Mouse (Mus musculus) left cerebral cortex, adult 9 months (tissue): ENCODE measurements at regions not wholly inside any gene's neighbourhood (a gene's known extent, or its start where the extent isn't known, plus 50 kb on each side); places are given as distances from the start of the nearest gene placed in this dataset.

Experiments used
- DNase-seq, 2 experiments: peaks; one replicate each; pipeline ENCODE4 v3.0.0; 2022; ENCODE audit warnings: low spot score in 2 of 2

DNA sequence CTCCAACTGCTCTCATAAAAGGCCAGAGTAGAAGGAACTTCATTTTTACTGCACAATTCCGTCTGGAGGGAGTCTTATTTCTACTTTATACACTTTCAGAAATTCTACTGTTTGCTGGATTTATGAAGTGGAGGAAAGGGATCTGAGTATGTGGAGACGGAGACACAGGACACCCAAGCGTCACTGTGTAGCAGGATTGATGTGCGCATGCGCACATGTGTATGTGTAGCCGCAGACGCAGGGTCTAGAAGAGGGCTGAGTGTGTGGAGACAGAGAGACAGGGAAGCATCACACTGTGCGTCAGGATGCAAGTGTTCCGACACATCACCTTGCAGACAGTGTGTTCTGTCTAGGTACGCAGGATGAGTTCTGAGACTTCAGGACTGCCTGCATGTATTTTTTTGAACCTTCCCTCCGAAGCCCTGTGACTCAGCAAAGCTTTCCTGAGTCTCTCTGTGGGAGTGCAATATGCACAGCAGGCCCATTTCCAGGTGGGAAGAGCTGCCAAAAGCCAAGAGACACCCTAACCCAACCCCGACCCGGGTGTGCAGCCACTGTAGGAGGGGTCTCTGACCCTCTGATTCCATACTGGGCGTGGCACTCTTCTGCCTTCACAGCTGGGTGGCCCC, 67.1 kb upstream of the Fam19a5 start:
- DNase-seq = peak in 1 of 2 experiments; percentile 9

DNA sequence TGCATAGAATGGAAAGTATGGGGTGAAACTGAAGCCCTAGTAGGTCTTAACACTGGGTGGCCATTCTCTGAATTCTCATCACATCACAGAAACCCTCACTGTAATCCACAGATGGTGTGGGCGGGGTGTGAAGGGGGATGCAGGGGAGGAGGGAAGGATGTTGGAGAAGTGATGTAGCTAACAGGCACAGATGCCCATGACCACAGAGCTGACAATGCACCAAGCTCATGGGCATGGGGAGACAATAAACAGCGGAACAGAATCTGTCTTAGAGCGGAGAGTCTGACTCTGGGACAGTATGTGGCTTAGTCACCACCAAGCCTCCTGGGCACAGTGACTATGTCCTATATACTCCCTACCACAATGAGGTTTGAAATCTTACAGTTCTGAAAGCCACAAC, 63.3 kb upstream of the Fam19a5 start:
- DNase-seq = peak in 1 of 2 experiments; percentile 17
